Comparison of ENCODE assay signal across 10 mouse cellular contexts in the genomic region with DNA sequence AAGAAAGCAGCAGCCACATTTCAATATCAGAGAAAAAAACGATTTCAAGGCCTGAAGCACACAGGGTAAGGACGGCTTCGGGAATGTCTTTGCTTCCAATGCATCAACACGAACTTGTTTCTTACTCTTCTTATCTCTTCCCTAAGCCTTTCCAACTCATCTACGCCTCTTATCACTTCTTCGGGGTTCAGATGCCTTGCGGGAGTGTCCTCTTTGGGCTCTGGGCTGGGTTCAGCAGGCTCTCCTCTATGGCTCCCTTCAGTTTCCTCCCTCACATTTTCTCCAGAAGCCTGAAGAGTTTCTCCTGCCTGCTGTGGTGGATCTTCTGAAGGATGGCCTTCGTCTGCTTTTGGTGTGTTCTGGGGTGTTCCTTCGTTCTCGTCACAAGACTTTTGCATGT. TPM values are rescaled to one million over a fixed set of nuclear protein-coding genes. Genes with fewer than 3 reads are reported as not detected.
DNase-seq lines count a peak whose midpoint lies in the region; ATAC-seq and TF ChIP-seq lines count a peak whose summit lies in the region.
"Had no signal": no experiment of that assay in that cellular context is flagged by ENCODE, and none has a peak within 500 bp of the region (broad histone marks: within the 10 kb centered on the region; RNA-seq: fewer than 3 reads in every experiment).

No protein-coding gene starts in this region.

- WGBS in kidney, embryonic 15.5 days = 65% methylated on average over 10 of the region's 10 CpGs
- WGBS in intestine, postnatal 0 days = 46% methylated on average over 10 of the region's 10 CpGs
- 68% methylated on average over 10 of the region's 10 CpGs for WGBS in neural tube, embryonic 11.5 days

- no peak overlapping the region for H3K27ac ChIP-seq in kidney, embryonic 15.5 days
- H3K27ac ChIP-seq in intestine, postnatal 0 days (ENCODE audit: low read depth, low read length) = no peak overlapping the region
- no peak overlapping the region for H3K27ac ChIP-seq in neural tube, embryonic 11.5 days (ENCODE audit: low read depth, low read length)

- H3K9me3 ChIP-seq in kidney, embryonic 15.5 days (replicated peaks) = no peaks in the 10 kb centered on the region
- H3K9me3 ChIP-seq in erythroblast, embryonic 14.5 days (ENCODE audit: control insufficient read depth, low read length) = no peaks in the 10 kb centered on the region
- H3K9me3 ChIP-seq in intestine, postnatal 0 days (ENCODE audit: control insufficient read depth) = no peaks in the 10 kb centered on the region
- no peaks in the 10 kb centered on the region for H3K9me3 ChIP-seq in neural tube, embryonic 11.5 days (ENCODE audit: control insufficient read depth, low read length)

- DNase-seq in kidney, postnatal 14 days = no peak
- no peak for DNase-seq in neural tube, embryonic 11.5 days (ENCODE audit: low spot score)
- DNase-seq in urinary bladder, postnatal 4 days (ENCODE audit: low spot score in 2 of 2) = no peak
- DNase-seq in testis, postnatal 10 days (ENCODE audit: low spot score) = no peak

- H3K4me1 ChIP-seq in kidney, embryonic 15.5 days = no peaks in the 10 kb centered on the region
- H3K4me1 ChIP-seq in erythroblast, embryonic 14.5 days (ENCODE audit: control insufficient read depth) = peaks cover 15% of the 10 kb centered on the region
- no peaks in the 10 kb centered on the region for H3K4me1 ChIP-seq in intestine, postnatal 0 days (replicated peaks; ENCODE audit: control insufficient read depth, insufficient read depth, low read length)
- no peaks in the 10 kb centered on the region for H3K4me1 ChIP-seq in neural tube, embryonic 11.5 days (ENCODE audit: control insufficient read depth, insufficient read depth, low read length)

- H3K36me3 ChIP-seq in kidney, embryonic 15.5 days = no peaks in the 10 kb centered on the region
- peaks cover 14% of the 10 kb centered on the region for H3K36me3 ChIP-seq in erythroblast, embryonic 14.5 days (ENCODE audit: control insufficient read depth)
- H3K36me3 ChIP-seq in intestine, postnatal 0 days (ENCODE audit: control insufficient read depth, insufficient read depth) = no peaks in the 10 kb centered on the region
- H3K36me3 ChIP-seq in neural tube, embryonic 11.5 days (ENCODE audit: control insufficient read depth, insufficient read depth, low read length) = no peaks in the 10 kb centered on the region

- H3K4me3 ChIP-seq in kidney, embryonic 15.5 days (replicated peaks) = peak overlapping the region; percentile 61
- H3K4me3 ChIP-seq in erythroblast, embryonic 14.5 days (replicated peaks) = peak overlapping the region; percentile 89
- H3K4me3 ChIP-seq in intestine, postnatal 0 days (ENCODE audit: low read depth, low read length) = peak overlapping the region; percentile 57
- peak overlapping the region; percentile 45 for H3K4me3 ChIP-seq in neural tube, embryonic 11.5 days (ENCODE audit: low read depth, low read length)

- no peak for TF ChIP-seq CTCF in intestine, postnatal 0 days (IDR thresholded peaks at IDR 0.05; ENCODE audit: low read depth)

- H3K4me2 ChIP-seq in kidney, embryonic 15.5 days = peak overlapping the region; percentile 55
- H3K4me2 ChIP-seq in intestine, postnatal 0 days (replicated peaks; ENCODE audit: low read depth) = peak overlapping the region; percentile 68
- H3K4me2 ChIP-seq in neural tube, embryonic 11.5 days (ENCODE audit: low read depth) = peak overlapping the region; percentile 41

- H3K27me3 ChIP-seq in kidney, embryonic 15.5 days = peaks cover 17% of the 10 kb centered on the region
- H3K27me3 ChIP-seq in erythroblast, embryonic 14.5 days (ENCODE audit: control insufficient read depth) = 0 out of 2 replicates have a peak, but pooled peaks cover 1% of the 10 kb centered on the region
- no peaks in the 10 kb centered on the region for H3K27me3 ChIP-seq in intestine, postnatal 0 days (replicated peaks; ENCODE audit: control insufficient read depth, insufficient read depth, low read length)
- H3K27me3 ChIP-seq in neural tube, embryonic 11.5 days (ENCODE audit: control insufficient read depth, insufficient read depth, low read length) = no peaks in the 10 kb centered on the region

- ATAC-seq in kidney, embryonic 15.5 days (replicated peaks; ENCODE audit: low FRiP score) = no peak
- ATAC-seq in intestine, postnatal 0 days = no peak
- ATAC-seq in neural tube, embryonic 11.5 days (ENCODE audit: insufficient read depth, low FRiP score, low TSS enrichment) = no peak
- no peak for ATAC-seq in cerebellum, adult (ENCODE audit: insufficient number of reproducible peaks, low FRiP score, low TSS enrichment)

- no peak overlapping the region for H3K9ac ChIP-seq in kidney, embryonic 15.5 days
- H3K9ac ChIP-seq in intestine, postnatal 0 days (ENCODE audit: low read depth, low read length) = 0 out of 2 replicates have a peak overlapping the region, but pooled peaks have one; percentile 11
- no peak overlapping the region for H3K9ac ChIP-seq in neural tube, embryonic 11.5 days (ENCODE audit: low read length)

RNA-seq across cellular contexts. Expression of gene Tceal8, which starts 1.5 kb away (rescaled TPM):
- polyA plus RNA-seq in kidney, embryonic 15.5 days (2015; fragmentation: Nextera tagmentation; extraction: Ambion mirVana) = 172 and 177 TPM in 2 replicates
- 5.7 and 10.2 TPM in 2 replicates for polyA plus RNA-seq in erythroblast, embryonic 14.5 days (2012)
- polyA plus RNA-seq in intestine, postnatal 0 days (2015; fragmentation: Nextera tagmentation; extraction: Ambion mirVana) = 239 and 262 TPM in 2 replicates
- polyA plus RNA-seq in neural tube, embryonic 11.5 days (2014; fragmentation: Nextera tagmentation; extraction: Ambion mirVana) = 201 and 224 TPM in 2 replicates

RNA-seq across cellular contexts. Expression of gene Bex4, which starts 31.8 kb away (rescaled TPM):
- polyA plus RNA-seq in kidney, embryonic 15.5 days (2015; fragmentation: Nextera tagmentation; extraction: Ambion mirVana) = 62.7 and 66.2 TPM in 2 replicates
- polyA plus RNA-seq in erythroblast, embryonic 14.5 days (2012) = 4.2 and 7.0 TPM in 2 replicates
- polyA plus RNA-seq in intestine, postnatal 0 days (2015; fragmentation: Nextera tagmentation; extraction: Ambion mirVana) = 235 and 294 TPM in 2 replicates
- polyA plus RNA-seq in neural tube, embryonic 11.5 days (2014; fragmentation: Nextera tagmentation; extraction: Ambion mirVana) = 65.6 and 70.7 TPM in 2 replicates
- polyA plus RNA-seq: macrophage had no signal

RNA-seq across cellular contexts. Expression of gene Tceal5, which starts 33.1 kb away (rescaled TPM):
- 3.4 and 3.7 TPM in 2 replicates for polyA plus RNA-seq in kidney, embryonic 15.5 days (2015; fragmentation: Nextera tagmentation; extraction: Ambion mirVana)
- polyA plus RNA-seq in erythroblast, embryonic 14.5 days (2012) = 0.03 and 0.04 TPM in 2 replicates
- polyA plus RNA-seq in intestine, postnatal 0 days (2015; fragmentation: Nextera tagmentation; extraction: Ambion mirVana) = 3.4 and 5.3 TPM in 2 replicates
- 1.4 and 4.3 TPM in 2 replicates for polyA plus RNA-seq in neural tube, embryonic 11.5 days (2014; fragmentation: Nextera tagmentation; extraction: Ambion mirVana)
- polyA plus RNA-seq: testis, adult 2 months had no signal

RNA-seq across cellular contexts. Expression of gene Tceal7, which starts 44.0 kb away (rescaled TPM):
- polyA plus RNA-seq in kidney, embryonic 15.5 days (2015; fragmentation: Nextera tagmentation; extraction: Ambion mirVana) = 10.7 and 23.2 TPM in 2 replicates
- not detected in 2 replicates for polyA plus RNA-seq in erythroblast, embryonic 14.5 days (2012)
- 0.37 and 0.58 TPM in 2 replicates for polyA plus RNA-seq in intestine, postnatal 0 days (2015; fragmentation: Nextera tagmentation; extraction: Ambion mirVana)
- 4.0 and 5.6 TPM in 2 replicates for polyA plus RNA-seq in neural tube, embryonic 11.5 days (2014; fragmentation: Nextera tagmentation; extraction: Ambion mirVana)
- polyA plus RNA-seq: testis, adult 2 months had no signal

RNA-seq across cellular contexts. Expression of gene Bex1, which starts 44.7 kb away (rescaled TPM):
- polyA plus RNA-seq in kidney, embryonic 15.5 days (2015; fragmentation: Nextera tagmentation; extraction: Ambion mirVana) = 75.9 and 81.6 TPM in 2 replicates
- 0.73 and 1.5 TPM in 2 replicates for polyA plus RNA-seq in erythroblast, embryonic 14.5 days (2012)
- polyA plus RNA-seq in intestine, postnatal 0 days (2015; fragmentation: Nextera tagmentation; extraction: Ambion mirVana) = 41.4 and 50.7 TPM in 2 replicates
- 111 and 118 TPM in 2 replicates for polyA plus RNA-seq in neural tube, embryonic 11.5 days (2014; fragmentation: Nextera tagmentation; extraction: Ambion mirVana)

Comparison
In these comparisons a context has a peak if more than half of its experiments do, and no peak if none do; other contexts are left out.
1. RNA of gene Tceal8, which starts 1.5 kb away (polyA plus RNA-seq): 239 to 262 TPM in intestine, postnatal 0 days, 201 to 224 TPM in neural tube, embryonic 11.5 days and 172 to 177 TPM in kidney, embryonic 15.5 days; 5.7 to 10.2 TPM in erythroblast, embryonic 14.5 days; every median in the first group is over 10 times any median in the second.
2. Peak in every context shown above with its lines, with median percentiles within 50 percentile points of each other: H3K4me2 ChIP-seq and H3K4me3 ChIP-seq.